22 mouse cellular contexts compared by ENCODE assay signal in genomic region chr15:27435409-27435808, GRCm38 (mm10). TPM values are rescaled to one million over a fixed set of nuclear protein-coding genes. Genes with fewer than 3 reads are reported as not detected.
DNase-seq lines count a peak whose midpoint lies in the region; ATAC-seq lines count a peak whose summit lies in the region.
"Had no signal": no experiment of that assay in that cellular context is flagged by ENCODE, and none has a peak within 500 bp of the region (broad histone marks: within the 10 kb centered on the region; RNA-seq: fewer than 3 reads in every experiment).

No protein-coding gene starts in this region.

- H3K27ac ChIP-seq in kidney, embryonic 14.5 days (ENCODE audit: low read depth, low read length), result no peak overlapping the region
- no peak overlapping the region for H3K27ac ChIP-seq in kidney, embryonic 16.5 days (ENCODE audit: low read length)
- H3K27ac ChIP-seq: embryonic facial prominence, embryonic 13.5 days; embryonic facial prominence, embryonic 15.5 days; forebrain, embryonic 10.5 days; forebrain, embryonic 12.5 days had no signal

- no peaks in the 10 kb centered on the region for H3K27me3 ChIP-seq in kidney, embryonic 14.5 days (ENCODE audit: control insufficient read depth, insufficient read depth, low read length)
- no peaks in the 10 kb centered on the region for H3K27me3 ChIP-seq in kidney, embryonic 16.5 days (ENCODE audit: insufficient read depth, low read length)
- H3K27me3 ChIP-seq: embryonic facial prominence, embryonic 13.5 days; embryonic facial prominence, embryonic 15.5 days; forebrain, embryonic 12.5 days had no signal

- peak; percentile 85 for ATAC-seq in kidney, embryonic 14.5 days (ENCODE audit: low FRiP score, low TSS enrichment)
- peak; percentile 86 for ATAC-seq in kidney, embryonic 16.5 days (ENCODE audit: low FRiP score, low TSS enrichment)
- ATAC-seq: forebrain, embryonic 14.5 days had no signal

- no peak overlapping the region for H3K9ac ChIP-seq in kidney, embryonic 14.5 days (ENCODE audit: low read depth, low read length)
- no peak overlapping the region for H3K9ac ChIP-seq in kidney, embryonic 16.5 days (replicated peaks; ENCODE audit: low read length)
- H3K9ac ChIP-seq: embryonic facial prominence, embryonic 13.5 days; embryonic facial prominence, embryonic 15.5 days; forebrain, embryonic 12.5 days had no signal

- H3K9me3 ChIP-seq in kidney, embryonic 14.5 days (ENCODE audit: control insufficient read depth, low read length), result no peaks in the 10 kb centered on the region
- no peaks in the 10 kb centered on the region for H3K9me3 ChIP-seq in kidney, embryonic 16.5 days (ENCODE audit: low read length)
- H3K9me3 ChIP-seq: embryonic facial prominence, embryonic 13.5 days; embryonic facial prominence, embryonic 15.5 days; forebrain, embryonic 10.5 days; forebrain, embryonic 12.5 days had no signal

- 52% methylated on average over 5 of the region's 5 CpGs for WGBS in kidney, embryonic 14.5 days
- 52% methylated on average over 5 of the region's 5 CpGs for WGBS in kidney, embryonic 16.5 days

- H3K4me3 ChIP-seq in kidney, embryonic 14.5 days (ENCODE audit: low read length), result no peak overlapping the region
- no peak overlapping the region for H3K4me3 ChIP-seq in kidney, embryonic 16.5 days (ENCODE audit: low read length)
- H3K4me3 ChIP-seq: embryonic facial prominence, embryonic 13.5 days; embryonic facial prominence, embryonic 15.5 days; erythroblast, embryonic 14.5 days; forebrain, embryonic 10.5 days; forebrain, embryonic 12.5 days had no signal

- H3K36me3 ChIP-seq in kidney, embryonic 14.5 days (ENCODE audit: control insufficient read depth, insufficient read depth, low read length), result no peaks in the 10 kb centered on the region
- H3K36me3 ChIP-seq in kidney, embryonic 16.5 days (ENCODE audit: insufficient read depth, low read length), result no peaks in the 10 kb centered on the region
- H3K36me3 ChIP-seq: embryonic facial prominence, embryonic 13.5 days; embryonic facial prominence, embryonic 15.5 days; forebrain, embryonic 10.5 days; forebrain, embryonic 12.5 days had no signal

- no peak for DNase-seq in kidney, postnatal 36 days
- DNase-seq in kidney, adult 9 months, result no peak
- peak; percentile 13 for DNase-seq in yolk sac, embryonic 10.5 days (ENCODE audit: low spot score)
- no peak for DNase-seq in left cerebral cortex, adult 18-20 months (ENCODE audit: low spot score in 2 of 2)
- DNase-seq: adrenal gland, adult 2 months; adrenal gland, postnatal 10 days; adrenal gland, postnatal 25 days; cerebellum, adult 11 months; cerebellum, adult 18-20 months; cerebellum, adult 8-10 months; cerebellum, adult 9-11 months; cerebellum, postnatal 14 days; cerebellum, postnatal 36 days; embryo, embryonic 11 days had no signal

- H3K4me2 ChIP-seq in kidney, embryonic 14.5 days (replicated peaks; ENCODE audit: low read depth, low read length), result no peak overlapping the region
- no peak overlapping the region for H3K4me2 ChIP-seq in kidney, embryonic 16.5 days (replicated peaks; ENCODE audit: low read depth, low read length)
- H3K4me2 ChIP-seq: embryonic facial prominence, embryonic 13.5 days; embryonic facial prominence, embryonic 15.5 days; forebrain, embryonic 12.5 days had no signal

- no peaks in the 10 kb centered on the region for H3K4me1 ChIP-seq in kidney, embryonic 14.5 days (ENCODE audit: control insufficient read depth, insufficient read depth, low read length)
- no peaks in the 10 kb centered on the region for H3K4me1 ChIP-seq in kidney, embryonic 16.5 days (ENCODE audit: insufficient read depth, low read length)
- H3K4me1 ChIP-seq: embryonic facial prominence, embryonic 13.5 days; embryonic facial prominence, embryonic 15.5 days; forebrain, embryonic 10.5 days; forebrain, embryonic 12.5 days had no signal

RNA-seq across cellular contexts. Expression of gene Ank, which starts 31.1 kb away (rescaled TPM):
- 6.1 and 10.3 TPM in 2 replicates for polyA plus RNA-seq in kidney, embryonic 14.5 days (2014; fragmentation: Nextera tagmentation; extraction: Ambion mirVana)
- polyA plus RNA-seq in kidney, embryonic 16.5 days (2015; fragmentation: Nextera tagmentation; extraction: Ambion mirVana), result 6.3 and 7.2 TPM in 2 replicates
- 100 to 1,000 TPM; 185 to 192 TPM for total RNA-seq in left cerebral cortex, adult 18-20 months (2021)
